Mouse (Mus musculus): ENCODE measurements around the gene Gm45837.

The Gm45837 gene

DNA sequence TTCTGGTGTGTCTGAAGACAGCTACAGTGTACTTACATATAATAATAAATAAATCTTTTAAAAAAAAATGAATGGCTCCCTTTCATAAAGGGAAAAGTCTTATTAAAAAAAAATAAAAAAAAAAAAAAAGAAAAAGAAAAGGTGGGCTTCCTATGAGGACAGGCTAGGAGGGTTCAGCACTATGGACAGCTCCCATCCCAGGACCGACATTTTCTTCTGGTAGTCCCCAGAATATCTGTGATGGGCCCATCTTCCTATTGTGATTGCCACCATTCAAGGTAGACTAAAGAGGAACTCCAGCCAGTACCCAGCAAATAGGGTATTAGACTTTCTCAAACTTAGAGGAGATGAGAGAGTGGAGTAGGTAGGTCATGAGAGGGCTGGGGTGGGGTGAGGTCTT, 27.2 kb downstream of the Gm45837 start:
- DNase-seq (ENCODE audit: low spot score in 2 of 2): no peak

DNA sequence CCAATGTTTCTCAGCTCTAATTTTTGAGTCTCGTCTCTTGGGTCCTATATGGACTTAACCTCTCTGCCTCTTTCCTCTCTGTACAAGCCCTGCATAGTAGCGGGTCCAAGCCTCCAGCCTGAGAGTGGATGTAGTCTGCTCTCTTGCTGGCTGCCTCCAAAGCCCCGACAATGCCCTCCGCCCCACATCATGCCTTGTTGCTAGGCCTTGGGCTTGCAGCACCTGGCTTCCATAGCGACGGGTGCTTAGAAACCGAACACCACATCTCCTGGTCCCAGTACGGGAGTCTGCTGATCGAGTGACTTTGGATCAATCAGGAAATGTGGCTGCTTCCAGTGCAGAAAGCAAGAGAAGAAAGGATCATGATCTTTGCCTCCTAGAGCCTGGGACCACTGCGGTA, 32.4 kb downstream of the Gm45837 start:
- no peak for DNase-seq (ENCODE audit: low spot score in 2 of 2)

DNA sequence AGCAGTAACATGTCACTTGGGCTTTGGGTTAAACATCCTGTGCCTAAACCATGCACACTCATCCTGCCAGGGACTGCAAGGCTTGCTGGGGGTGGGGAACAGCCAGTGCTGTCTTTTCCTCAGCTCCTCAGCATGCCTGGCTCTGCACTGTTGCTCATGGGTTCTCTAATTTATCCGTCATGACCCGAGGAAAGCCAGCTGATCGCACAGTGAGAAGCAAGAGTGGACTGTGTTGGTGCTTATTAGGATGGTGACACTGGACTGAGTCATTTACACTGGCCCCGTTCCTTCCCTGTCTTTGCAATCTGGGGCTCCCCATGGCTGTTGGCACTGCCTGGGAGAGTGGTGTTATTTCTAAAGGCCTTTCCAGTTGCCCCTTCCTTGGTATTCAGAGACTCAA, 33.5 kb downstream of the Gm45837 start:
- DNase-seq (ENCODE audit: low spot score in 2 of 2): no peak

DNA sequence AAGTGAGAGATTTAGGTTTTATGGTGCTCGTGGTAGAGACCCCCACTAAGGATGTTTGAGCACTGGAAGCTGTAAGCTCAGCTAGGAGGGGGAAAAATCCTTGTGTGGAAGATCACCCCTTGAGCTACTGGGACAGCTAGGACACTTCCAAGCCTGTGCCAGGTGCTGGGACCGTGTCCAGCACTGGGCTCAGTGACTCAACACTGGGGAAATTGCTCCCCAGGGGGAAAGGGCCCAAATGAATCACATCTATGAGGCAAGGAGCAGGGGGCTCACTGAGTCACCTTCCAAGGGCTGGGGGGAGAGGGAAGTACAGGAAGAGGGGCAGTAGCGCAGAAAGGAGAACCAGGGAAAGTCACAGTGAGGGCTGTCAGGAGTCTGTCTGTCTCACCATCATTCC, 39.2 kb downstream of the Gm45837 start:
- no peak for DNase-seq (ENCODE audit: low spot score in 2 of 2)

DNA sequence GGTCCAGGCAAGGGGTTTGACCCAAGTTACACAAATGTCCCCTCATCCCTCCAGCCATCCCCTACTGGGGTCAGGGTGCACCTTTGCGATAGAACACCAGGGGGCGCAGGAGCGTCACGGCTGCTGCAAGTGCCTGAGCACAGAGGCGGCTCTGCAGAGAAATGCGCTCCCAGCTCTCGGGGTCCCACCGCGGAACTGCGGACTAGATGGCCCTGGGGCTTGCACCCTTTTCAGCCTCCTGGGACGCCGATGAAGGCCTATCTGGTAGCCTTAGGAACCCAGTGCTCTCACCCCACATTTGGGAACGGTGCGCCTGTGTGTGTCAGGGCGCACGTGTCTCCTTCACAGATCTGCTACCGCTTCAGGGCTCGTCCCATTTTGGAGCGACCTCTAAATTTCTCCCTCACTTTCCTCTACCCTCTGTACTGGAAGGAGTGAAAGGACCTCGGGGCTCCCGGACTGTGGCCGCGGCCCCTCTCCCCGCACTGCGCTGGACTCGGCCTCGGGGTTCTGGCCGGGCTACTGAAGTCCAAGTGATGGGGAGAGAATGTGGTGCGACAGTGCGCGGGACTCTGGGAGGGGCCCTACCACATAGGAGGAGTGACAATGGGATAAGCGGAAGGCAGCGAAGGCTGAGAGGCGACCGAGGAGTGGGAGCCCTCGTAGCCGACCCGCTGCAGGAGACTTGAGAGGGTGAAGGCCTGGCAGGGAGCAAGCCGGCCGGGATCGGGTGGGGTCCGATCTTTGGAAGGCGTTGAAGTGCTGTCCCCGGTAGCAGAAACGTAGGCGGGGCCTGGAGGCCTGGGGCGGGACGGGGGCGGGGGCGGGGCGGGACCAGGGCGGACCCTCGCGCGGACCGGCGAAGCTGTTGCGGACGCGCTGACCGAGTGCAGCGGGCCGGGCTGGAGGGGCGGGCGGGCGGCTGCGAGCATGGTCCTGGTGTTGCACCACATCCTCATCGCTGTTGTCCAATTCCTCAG, 40.0 kb downstream of the Gm45837 start:
- peak; percentile 91 to 92 for DNase-seq (ENCODE audit: low spot score in 2 of 2)

DNA sequence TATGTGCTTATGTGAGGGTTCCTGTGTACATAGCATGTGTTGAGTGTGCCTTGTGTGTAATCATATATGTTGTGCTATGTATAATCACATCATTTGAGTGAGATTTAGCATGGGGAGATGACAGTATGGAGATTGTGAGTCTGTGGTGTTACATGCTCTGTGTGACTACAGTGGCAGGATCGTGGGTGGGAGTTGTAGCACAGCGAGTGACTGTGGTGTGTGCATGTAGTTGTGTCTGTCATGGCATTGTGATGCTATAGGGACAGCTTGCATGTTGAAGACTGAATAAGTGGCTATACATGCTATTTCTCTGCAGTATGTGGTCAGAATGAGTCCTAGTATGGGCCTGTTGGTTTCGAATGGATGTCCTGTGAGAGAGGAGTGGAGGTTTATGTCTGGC, 42.0 kb downstream of the Gm45837 start:
- DNase-seq (ENCODE audit: low spot score in 2 of 2): no peak

DNA sequence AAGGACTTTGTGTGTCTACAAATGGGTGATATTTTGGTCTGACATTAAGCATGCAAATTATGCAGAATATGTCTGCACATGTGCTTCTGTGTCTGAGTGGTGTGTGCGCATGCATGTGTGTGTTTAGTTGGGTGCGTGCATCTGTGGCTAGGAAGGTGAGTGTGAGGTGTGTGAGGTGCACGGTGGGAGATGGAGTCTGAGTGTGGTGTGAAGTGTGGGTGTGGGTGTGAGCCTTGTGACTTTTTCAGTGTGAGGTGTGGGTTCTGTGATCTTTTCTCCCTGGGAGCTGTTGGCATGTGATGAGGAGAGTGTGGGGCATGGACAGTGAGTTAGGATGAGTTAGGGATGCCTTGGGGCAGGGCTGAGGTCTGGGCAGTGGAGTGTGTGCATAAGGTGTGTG, 42.6 kb downstream of the Gm45837 start:
- no peak for DNase-seq (ENCODE audit: low spot score in 2 of 2)

DNA sequence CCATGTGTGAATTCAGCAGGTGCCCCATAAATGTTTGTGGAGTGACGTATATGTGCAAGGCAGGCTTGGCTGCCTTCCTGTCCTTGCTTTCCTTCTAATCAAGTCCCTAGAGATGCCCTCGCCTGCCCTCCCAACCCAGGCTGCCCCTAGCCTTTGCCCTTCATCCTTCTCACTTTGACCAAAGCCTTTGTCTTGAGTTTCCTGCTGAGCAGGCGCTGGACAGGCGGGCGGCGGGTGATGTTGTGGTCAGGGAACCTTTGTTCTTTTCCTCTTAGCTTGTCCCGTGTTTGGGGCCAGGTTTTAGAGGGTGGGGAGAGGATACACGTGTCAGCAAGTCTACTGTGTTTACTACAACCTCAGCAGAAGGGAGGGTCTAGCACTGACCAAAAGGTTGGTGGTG, 43.0 kb downstream of the Gm45837 start:
- DNase-seq (ENCODE audit: low spot score in 2 of 2): no peak

DNA sequence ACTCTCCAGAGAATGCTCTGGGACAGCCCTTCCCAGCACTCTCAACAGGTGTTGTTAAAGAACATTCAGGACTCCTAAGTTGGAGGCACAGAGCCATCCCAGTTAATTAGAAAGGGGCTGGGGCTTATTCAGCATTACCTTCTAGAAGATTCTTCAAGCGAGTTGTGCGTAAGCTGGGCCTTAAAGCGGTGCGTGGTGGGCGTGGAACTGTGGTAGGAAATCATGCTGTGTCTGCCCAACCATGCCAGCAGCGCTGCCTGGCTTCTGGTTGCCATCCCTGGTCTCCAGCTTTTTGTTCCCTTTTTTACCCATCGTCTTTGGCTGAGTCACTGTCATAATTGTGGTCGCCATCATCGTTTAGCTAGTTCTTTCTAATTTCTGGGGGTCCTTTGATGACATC, 43.8 kb downstream of the Gm45837 start:
- no peak for DNase-seq (ENCODE audit: low spot score in 2 of 2)

DNA sequence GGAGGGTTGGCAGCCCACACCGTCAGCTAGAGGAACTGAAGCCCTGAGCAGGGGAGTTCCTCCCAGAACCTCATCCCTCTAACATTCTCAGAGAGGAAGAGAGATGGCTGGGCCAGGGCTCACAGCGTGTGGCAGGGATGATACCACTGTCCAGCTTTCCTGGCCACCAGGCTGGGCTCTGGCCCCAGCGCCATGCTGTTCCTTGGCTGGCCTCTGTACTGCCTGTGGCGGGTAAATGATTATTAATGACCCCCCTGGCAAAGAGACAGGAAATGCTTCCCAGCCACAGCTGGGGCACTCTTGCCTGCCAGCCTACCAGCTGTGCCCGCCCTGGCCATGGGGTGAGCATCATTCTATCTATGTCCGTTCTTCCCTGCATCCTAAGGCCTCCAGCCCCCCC, 44.5 kb downstream of the Gm45837 start:
- DNase-seq (ENCODE audit: low spot score in 2 of 2): no peak

DNA sequence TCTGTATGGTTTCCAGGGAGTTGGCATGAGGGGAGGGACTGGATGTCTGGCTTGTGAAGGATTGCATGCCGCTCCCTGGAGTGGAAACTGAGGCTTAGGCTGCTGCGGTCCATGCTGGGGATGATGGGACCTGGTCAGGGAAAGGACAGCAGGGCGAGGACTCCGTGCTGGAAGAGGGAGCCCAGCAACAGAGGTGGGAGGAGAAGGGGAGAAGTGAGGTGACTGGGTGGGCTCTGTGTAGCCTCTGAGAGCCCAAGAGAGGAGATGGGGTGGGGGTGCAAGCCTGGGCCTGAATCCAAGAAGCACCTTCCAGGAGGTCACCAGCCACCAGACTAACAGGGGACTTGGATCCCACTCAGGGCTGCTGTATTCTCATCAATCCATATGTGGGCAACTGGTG, 45.6 kb downstream of the Gm45837 start:
- DNase-seq (ENCODE audit: low spot score in 2 of 2): no peak

DNA sequence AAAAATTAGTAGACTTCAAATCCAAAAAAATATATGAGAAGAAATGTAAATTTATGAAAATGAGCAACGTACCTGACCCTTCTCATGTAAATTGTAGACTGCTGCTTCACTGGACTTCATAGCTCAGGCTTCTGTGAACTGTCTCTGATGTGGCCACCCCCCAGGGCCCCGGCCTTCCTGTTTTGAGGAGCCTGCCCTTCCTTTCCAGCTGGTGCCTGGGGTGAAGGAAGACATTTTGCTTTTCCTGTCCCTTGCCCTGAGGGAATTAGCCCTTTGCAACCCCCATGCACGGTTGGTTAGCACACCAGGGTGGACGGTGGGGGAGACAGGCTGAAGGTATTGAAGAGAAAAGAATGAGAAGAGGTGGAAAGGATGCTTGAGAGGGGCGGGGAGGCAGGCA, 46.1 kb downstream of the Gm45837 start:
- no peak for DNase-seq (ENCODE audit: low spot score in 2 of 2)

DNA sequence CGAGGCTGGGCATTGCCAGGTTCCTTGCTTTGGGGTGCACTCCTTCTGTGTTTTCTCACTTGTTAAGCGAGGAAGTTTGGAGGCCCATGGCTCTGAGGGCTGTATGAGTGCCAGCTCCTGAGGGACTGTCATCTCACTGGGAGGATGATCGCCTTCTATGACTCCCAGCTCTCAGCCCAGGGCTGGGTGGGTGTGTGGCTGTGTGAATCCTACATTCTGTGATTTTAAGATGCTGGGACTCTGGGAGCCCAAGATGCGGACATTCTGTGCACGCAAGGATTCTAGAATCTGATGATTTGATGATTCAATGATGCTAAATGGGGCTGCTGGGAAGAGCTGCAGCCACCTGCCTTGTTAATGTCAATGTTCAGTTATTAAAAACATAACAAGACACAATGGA, 46.6 kb downstream of the Gm45837 start:
- peak; percentile 72 to 77 for DNase-seq (ENCODE audit: low spot score in 2 of 2)

DNA sequence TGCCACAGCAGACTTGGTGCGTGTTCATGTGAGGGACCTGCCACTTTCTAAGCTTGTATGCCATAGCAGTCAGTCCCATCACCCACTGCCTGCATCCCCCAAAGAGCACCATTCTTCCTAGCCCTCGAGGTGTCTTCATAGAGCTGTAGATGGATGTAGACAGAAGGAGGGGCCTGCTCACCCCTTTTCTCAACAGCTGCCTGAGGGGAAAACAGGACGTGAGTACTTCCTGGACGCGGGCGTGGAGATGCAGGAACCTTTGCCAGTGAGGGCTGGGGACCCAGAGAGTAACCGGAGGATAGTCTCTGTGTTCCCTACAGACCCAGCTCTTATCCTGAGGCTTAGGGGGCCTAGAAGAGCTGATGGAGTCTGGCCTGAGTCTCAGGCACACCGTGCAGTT, 47.1 kb downstream of the Gm45837 start:
- DNase-seq (ENCODE audit: low spot score in 2 of 2): no peak

DNA sequence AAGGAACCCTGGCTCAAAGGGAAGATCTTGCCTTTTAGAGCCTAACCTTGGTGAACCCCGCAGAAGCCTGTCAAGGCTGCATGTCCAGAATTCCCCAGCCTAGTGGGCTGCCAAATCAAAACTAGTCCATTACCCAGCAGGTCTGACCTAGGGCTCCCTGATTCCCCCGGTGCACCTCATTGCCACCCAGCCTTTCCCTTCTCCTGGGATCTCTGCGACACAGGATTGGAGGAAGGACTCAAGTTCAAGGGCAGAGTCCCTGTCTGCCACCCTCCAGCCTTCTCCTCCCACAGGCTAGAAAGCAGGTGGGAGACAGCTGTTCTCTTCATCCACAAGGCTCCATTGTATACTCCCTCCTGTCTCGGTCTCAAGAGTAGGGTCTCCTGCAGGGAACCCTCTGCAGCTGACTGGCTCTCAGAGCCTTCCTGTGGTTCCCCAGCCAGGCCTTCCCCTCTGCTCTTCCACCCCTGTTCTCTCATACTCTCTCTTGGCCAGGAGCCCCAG, 47.6 kb downstream of the Gm45837 start:
- DNase-seq (ENCODE audit: low spot score in 2 of 2): no peak

DNA sequence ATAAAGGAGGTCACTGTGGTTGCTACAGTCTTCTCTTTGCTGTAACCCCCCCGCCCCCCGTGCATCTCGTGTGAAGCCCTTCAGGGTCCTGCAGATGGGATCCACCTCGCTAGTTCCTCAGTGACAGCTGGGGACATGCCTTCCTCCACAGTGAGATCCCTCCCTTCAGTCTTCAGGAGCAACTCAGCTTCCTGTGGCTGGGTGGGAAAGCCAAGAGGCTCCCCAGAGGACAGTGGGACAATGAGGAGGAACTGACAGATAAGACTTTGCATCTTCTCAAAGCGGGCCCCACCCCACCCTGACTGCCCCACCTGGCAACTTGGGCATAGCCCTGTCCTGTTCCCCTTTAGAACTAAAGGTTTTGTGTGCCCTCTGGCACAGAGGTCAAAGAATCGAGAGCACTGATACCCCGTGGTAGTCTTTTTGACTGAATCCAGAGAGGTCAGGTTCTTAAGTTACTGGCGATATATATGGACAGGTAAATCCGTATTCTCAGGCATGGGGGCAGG, 48.7 kb downstream of the Gm45837 start:
- DNase-seq (ENCODE audit: low spot score in 2 of 2): no peak

DNA sequence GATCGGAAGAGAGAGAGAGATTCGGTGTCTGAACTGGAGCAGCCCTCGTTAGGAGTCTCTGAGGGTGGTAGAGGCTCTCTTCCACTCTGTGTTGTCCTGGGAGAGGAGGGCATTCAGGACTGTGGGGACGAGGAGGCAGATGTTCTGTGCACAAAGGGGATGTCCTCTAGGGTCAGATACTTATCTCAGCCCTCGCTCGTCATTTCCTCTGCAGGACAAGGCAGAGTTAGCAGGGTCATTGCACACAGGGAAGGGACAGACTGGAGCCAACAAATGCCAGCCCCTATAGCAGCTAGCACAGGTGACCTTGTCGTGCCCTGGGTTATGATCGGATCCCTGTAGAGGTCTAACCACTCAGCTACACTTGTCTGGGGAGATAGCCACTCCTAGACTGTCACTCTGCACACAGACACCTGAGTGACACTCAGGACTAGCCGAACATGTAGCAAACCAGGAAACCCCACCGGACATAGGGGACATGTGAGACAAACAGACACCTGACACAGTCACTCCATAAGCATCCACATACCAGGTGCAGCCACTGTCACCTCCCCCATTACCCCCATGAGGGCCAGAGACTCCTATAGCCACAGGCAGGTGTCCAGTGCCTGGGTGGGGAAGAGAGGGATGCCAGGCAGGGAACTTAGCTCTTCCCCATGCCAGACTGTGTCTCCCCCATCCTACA, 49.4 kb downstream of the Gm45837 start:
- DNase-seq (ENCODE audit: low spot score in 2 of 2): no peak

DNA sequence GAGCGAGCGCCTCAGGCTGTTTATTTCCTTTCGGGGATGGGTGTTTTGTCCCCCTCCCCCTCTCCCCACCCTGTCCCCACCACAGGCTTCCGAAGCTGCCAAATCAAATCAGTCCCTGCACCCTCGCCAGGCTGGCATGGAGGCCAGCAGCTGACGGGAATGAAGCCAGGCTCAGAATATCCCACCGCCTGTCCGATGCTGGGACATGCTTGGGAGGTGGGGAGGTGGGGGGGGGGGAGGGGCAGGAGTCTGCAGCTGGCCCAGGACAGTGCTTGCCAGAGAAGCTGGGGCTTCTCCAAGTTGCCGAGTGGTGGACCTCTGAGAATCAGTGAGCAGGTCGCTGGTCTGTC, 49.9 kb downstream of the Gm45837 start:
- no peak for DNase-seq (ENCODE audit: low spot score in 2 of 2)

DNA sequence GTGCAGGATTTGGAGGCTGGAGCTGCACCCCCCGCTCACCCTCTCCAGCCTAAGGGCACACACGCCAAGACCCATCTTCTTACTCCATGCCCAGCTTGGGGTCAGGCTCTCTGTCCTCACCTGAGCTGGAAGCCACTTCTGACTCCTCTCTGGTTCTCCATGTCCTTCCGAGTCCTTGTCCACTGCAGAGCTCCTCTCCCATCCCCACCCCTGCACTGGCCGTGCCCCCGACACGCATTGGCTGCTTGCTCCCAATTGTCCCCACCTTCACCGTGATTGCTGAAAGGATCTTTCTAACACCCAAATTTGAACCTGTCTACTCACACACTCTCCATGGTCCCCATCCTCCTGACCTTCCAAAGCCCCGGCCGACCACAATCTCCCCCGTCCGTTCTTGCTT, 50.9 kb downstream of the Gm45837 start:
- DNase-seq (ENCODE audit: low spot score in 2 of 2): no peak

DNA sequence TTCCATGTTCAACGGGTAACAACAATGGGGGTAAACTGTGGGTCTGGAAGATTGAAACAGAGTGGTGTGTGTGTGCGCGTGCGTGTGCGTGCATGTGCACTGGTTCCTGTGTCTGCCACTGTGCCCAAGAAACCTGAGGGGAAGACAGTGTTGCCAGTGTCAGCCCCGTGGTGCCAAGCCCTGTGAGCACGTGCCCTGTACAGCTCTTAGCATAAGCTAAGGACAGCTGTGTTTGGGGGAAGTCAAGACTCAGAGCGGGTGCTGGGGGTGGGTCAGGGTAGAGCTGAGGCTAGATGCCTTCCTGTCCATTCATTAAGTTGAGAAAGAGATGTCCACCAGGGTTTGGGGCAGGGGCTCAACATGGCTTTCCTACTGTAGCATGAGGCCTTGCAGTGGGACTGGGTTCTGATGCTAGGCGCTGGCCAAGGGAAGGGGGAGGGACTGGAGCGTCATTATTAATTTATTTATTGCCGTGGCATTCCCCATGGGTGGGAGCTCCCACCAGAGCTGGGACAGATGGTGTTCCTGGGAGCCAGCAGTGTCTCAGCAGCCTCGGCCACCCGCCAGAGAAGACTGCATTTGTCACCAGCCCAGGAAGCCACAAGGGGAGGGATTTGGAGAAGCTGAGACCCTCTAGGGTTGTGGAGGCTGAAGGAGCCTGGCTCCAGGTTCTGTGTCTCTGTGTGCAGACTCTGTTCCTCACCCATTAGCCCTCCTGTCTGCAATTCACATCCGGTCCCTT, 51.8 kb downstream of the Gm45837 start:
- peak in 1 of 2 experiments; percentile 74 for DNase-seq (ENCODE audit: low spot score in 2 of 2)

DNA sequence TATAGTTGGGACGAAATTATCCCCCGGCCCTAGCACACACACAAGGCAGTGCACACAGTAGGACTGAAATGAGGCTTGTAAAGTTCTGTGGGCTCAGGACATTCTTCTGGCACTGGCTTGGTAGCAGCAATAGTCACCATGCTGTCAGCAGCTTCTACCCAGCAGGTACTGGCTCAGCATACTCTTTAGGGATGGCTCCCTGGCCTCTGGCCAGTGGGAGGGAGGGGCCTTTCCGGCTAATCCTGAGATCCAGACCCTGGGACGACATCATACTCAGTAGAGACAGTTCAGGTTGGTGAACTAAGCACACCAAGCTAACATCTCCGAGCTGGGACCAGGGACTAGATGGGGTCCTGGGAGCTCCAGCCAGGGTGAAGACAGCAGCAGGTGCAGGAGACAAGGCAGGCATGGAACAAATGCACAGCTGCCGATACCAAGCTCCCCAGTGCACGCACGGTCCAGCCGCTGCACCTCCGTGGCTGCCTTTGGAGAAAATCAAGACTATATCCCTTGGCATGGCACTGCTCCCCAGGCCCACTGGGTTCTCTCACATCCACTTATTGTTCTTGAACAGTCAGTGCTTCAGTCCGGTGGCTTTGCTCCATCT, 53.1 kb downstream of the Gm45837 start:
- DNase-seq (ENCODE audit: low spot score in 2 of 2): no peak

DNA sequence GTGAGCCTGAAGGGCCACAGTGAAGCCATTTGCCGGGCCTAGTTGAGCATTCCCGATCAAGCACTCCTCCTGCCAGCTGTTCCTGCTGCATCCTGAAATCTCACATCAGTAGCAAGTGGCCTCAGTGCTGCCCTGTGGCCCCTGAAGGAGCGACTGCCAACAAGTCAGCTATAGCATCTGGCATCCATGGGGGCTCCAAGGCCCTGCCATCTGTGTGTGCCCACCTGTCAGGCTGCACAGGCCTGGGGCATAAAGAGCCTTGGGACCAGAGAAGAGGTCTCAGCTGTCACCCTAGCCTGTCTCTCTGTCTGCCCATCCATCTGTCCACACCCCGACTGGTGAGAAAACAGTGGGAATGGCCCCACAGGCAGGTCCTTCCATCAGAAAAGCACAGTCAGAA, 54.2 kb downstream of the Gm45837 start:
- DNase-seq (ENCODE audit: low spot score in 2 of 2): no peak
